Mouse (Mus musculus): ENCODE data around the gene Vmn2r36.
"Not testable (repeated sequence)": the region's sequence is repeated elsewhere in the genome, so short reads cannot be mapped to it uniquely, and the experiment has no call there.

Gene Vmn2r36

GRCm38 (mm10) chr7:7902395-7902794 lies at the start of gene Vmn2r36:
Gene Vmn2r36 (minus strand): TSS chr7:7902495.
- not testable (repeated sequence) for DNase-seq (ENCODE audit: low read depth, low spot score)
